Mouse (Mus musculus) left cerebral cortex, adult 8-10 months (tissue): ENCODE measurements around the gene Plk3. TPM values are rescaled to one million over a fixed set of nuclear protein-coding genes. Genes with fewer than 3 reads are reported as not detected.
A peak's percentile ranks its signal among the peaks of the same experiment; 100 is the strongest.
"Not testable (repeated sequence)": the region's sequence is repeated elsewhere in the genome, so short reads cannot be mapped to it uniquely, and the experiment has no call there.

Experiments used
- DNase-seq, 2 experiments: peaks; one replicate each; pipeline ENCODE4 v3.0.0; 2022; ENCODE audit warnings: low spot score in 2 of 2
- total RNA-seq, 4 experiments: library from RNA; stranded (reverse); gene quantifications; 2 replicates each; pipeline ENCODE4 v1.2.4; 2022

Gene Plk3
- 10 to 100 TPM in 3 of 4 experiments, 1 to 10 TPM in 1; 8.0 to 14.1 (median 12.9) TPM for total RNA-seq

GRCm38 (mm10) chr4:117133817-117134600, at the start of gene Plk3:
TSS of gene Plk3 (minus strand) at chr4:117133963.
- peak; percentile 96 for DNase-seq

- DNase-seq, result not testable (repeated sequence)
Observed at GRCm38 (mm10) chr4:117182759-117183096, 49.0 kb upstream of the Plk3 start.

- peak; percentile 90 to 91 for DNase-seq
Observed at GRCm38 (mm10) chr4:117181863-117182758, 48.3 kb upstream of the Plk3 start, which contains the start of gene Kif2c. TSS of gene Kif2c (minus strand) at chr4:117182639.

- DNase-seq, result no peak
Observed at GRCm38 (mm10) chr4:117169936-117170335, 36.2 kb upstream of the Plk3 start.

GRCm38 (mm10) chr4:117161183-117161582, 27.4 kb upstream of the Plk3 start:
- DNase-seq, result no peak

- no peak for DNase-seq
Observed at GRCm38 (mm10) chr4:117159666-117160065, 25.9 kb upstream of the Plk3 start.

GRCm38 (mm10) chr4:117156372-117156771, 22.6 kb upstream of the Plk3 start:
- no peak for DNase-seq

- peak; percentile 77 to 85 for DNase-seq
Observed at GRCm38 (mm10) chr4:117155792-117156355, 22.1 kb upstream of the Plk3 start, which contains the start of gene Rps8. TSS of gene Rps8 (minus strand) at chr4:117156243.

GRCm38 (mm10) chr4:117155020-117155791, 21.4 kb upstream of the Plk3 start:
- no peak for DNase-seq

- no peak for DNase-seq
Observed at GRCm38 (mm10) chr4:117152714-117153113, 19.0 kb upstream of the Plk3 start.

- no peak for DNase-seq
Observed at GRCm38 (mm10) chr4:117151416-117151815, 17.7 kb upstream of the Plk3 start.

- no peak for DNase-seq
Observed at GRCm38 (mm10) chr4:117150212-117150733, 16.5 kb upstream of the Plk3 start.

DNA sequence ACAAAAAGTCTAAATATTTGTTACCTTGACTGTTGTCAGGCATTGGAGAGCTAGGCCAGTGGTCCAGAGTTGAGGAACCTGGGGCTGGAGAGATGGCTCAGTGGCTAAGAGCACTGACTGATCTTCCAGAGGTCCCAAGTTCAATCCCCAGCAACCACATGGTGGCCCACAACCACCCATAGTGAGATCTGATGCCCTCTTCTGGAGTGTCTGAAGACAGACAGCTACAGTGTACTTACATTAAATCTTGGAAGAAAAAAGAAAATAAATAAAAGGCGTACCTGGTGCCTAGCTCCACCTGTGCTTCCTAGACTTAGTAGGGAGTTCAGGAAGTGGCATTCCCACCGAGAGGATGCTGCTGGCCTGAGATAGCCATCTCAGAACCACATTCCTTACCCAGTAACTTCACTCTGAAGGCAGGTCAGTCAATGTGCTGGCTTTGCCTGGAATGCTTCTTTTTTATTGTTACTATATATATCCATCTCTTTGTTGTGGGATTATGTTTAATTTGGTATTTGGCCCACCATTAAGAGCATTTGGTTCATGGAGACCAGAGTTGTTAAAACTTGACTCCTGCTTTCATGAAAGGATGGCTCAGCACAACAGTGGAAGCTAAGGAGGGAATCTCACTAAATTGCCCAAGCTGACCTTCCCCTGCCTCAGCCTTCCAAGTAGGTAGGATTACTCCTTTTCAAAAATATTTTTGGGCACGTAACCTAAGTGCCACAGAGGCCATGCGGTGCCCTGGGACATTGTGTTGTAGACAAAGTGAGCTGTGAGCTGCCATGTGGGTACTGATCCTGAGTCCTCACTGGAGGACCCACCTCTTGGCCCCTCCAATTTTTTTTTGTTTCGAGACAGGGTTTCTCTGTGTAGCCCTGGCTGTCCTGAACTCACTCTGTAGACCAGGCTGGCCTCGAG, 15.8 kb upstream of the Plk3 start:
- DNase-seq, result no peak

DNA sequence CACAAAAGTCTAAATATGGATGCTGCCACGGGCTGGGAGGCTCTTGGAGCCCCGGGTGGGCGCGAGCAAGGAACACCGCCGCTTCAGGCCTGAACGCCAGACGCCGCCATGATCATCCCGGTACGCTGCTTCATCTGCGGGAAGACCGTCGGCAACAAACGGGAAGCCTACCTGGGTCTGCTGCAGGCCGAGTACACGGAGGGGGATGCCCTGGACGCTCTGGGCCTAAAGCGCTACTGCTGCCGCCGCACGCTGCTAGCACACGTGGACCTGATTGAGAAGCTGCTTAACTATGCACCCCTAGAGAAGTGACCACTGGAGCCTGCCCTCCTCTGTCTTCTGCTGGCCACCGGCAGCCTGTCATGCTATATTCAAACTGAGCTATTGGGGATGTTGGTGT, 15.1 kb upstream of the Plk3 start:
- no peak for DNase-seq

DNA sequence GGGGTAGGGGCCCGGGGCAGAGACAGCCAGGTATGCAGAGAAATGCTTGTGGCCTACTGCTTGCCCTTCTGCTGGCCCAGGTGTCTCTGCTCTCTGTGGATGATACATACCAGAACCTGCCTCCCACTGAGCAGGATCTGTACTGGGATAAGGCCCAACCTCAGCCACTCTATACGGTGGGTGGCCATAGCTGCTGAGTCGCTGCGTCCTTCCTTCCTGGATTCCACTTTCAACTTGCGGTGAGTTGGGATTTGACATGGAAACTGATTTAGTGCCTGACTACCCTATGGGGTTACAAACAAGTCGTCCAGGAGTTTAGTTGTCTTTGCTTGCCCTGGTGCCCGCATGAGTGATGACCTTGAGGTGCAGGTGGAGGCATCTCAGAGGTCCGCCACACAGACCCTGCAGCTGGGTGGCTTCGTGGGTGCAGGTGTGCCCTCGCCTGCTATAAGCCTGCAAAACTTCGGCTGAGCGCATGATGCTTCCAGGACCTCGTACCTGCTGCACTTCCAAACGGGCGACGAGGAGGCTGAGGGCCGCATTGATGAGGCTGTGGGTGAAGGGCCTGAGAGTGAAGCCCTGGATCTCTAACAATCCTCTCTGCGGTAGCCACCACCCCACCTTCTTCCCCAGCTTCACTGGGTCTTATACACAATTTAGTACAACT, 14.4 kb upstream of the Plk3 start:
- DNase-seq, result no peak

DNA sequence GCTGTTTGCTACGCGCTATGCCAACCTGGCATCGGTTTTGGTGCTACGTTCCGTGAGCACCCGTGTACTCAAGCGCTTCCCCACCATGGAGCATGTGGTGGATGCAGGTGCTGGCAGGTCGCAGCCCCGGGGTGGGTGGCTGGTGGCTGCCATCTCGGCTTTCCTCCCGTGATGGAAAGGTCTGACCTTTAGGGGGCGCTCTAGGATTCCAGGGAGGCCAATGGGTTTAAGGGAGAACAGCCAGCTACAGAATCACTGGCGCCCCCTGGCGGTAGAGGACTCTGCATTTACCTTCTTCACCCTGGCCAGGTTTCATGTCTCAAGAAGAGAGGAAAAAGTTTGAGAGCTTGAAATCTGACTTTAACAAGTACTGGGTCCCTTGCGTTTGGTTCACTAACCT, 12.4 kb upstream of the Plk3 start:
- no peak for DNase-seq

GRCm38 (mm10) chr4:117145248-117145647, 11.5 kb upstream of the Plk3 start:
- DNase-seq, result no peak

- DNase-seq, result no peak
Observed at GRCm38 (mm10) chr4:117143023-117143422, 9.3 kb upstream of the Plk3 start.

GRCm38 (mm10) chr4:117140613-117141012, 6.8 kb upstream of the Plk3 start:
- DNase-seq, result no peak
